Mouse (Mus musculus) intestine, postnatal 0 days (tissue): ENCODE results near the gene Spata1. TPM values are rescaled to one million over a fixed set of nuclear protein-coding genes. Genes with fewer than 3 reads are reported as not detected.
"Not testable (repeated sequence)": the region's sequence is repeated elsewhere in the genome, so short reads cannot be mapped to it uniquely, and the experiment has no call there.

Source experiments
- ATAC-seq: fragments of 200-750 bp; cut with Nextera tagmentation; 2 replicates; pipeline ENCODE4 v1.8.0; 2017; ENCODE audit warnings: mild to moderate bottlenecking, moderate TSS enrichment, moderate library complexity
- H3K27ac ChIP-seq: fragments of 300-500 bp; sonication (generic); 2 replicates; pipeline ENCODE4 v1.5.1; 2014; ENCODE audit warnings: mild to moderate bottlenecking, low read depth, low read length, moderate library complexity
- H3K27me3 ChIP-seq: fragments of 300-500 bp; sonication (generic); replicated peaks from 2 replicates; pipeline ENCODE4 v1.6.1; 2014; ENCODE audit warnings: low read length, mixed read lengths; ENCODE audit not compliant: control insufficient read depth, insufficient read depth
- H3K36me3 ChIP-seq: fragments of 300-500 bp; sonication (generic); 2 replicates; pipeline ENCODE4 v1.6.1; 2014; ENCODE audit warnings: mild to moderate bottlenecking, moderate library complexity; ENCODE audit not compliant: control insufficient read depth, insufficient read depth
- H3K4me1 ChIP-seq: fragments of 300-500 bp; sonication (generic); replicated peaks from 2 replicates; pipeline ENCODE4 v1.6.1; 2014; ENCODE audit warnings: antibody characterized with exemption, low read length, mixed read lengths; ENCODE audit not compliant: control insufficient read depth, insufficient read depth
- H3K4me2 ChIP-seq: fragments of 300-500 bp; sonication (generic); replicated peaks from 2 replicates; pipeline ENCODE4 v1.6.1; 2014; ENCODE audit warnings: low read depth, mild to moderate bottlenecking, moderate library complexity
- H3K4me3 ChIP-seq: fragments of 300-500 bp; sonication (generic); 2 replicates; pipeline ENCODE4 v1.5.1; 2014; ENCODE audit warnings: low read depth, low read length
- H3K9ac ChIP-seq: fragments of 300-500 bp; sonication (generic); 2 replicates; pipeline ENCODE4 v1.6.1; 2014; ENCODE audit warnings: mild to moderate bottlenecking, low read depth, low read length
- H3K9me3 ChIP-seq: fragments of 300-500 bp; sonication (generic); 2 replicates; pipeline ENCODE4 v1.6.1; 2016; ENCODE audit warnings: mixed run types; ENCODE audit not compliant: control insufficient read depth
- CTCF ChIP-seq: sonication (generic); IDR thresholded peaks from 2 replicates; pipeline ENCODE4 v1.5.1; 2016; ENCODE audit warnings: low read depth, mild to moderate bottlenecking, control low read depth, antibody characterized with exemption, moderate library complexity
- WGBS: fragments of 180-500 bp; shearing (Covaris S2); extraction: QIAGEN DNeasy Blood & Tissue Kit; methylation state at CpG from one replicate; pipeline ENCODE4 v1.1.7; 2014; 5-methylcytosine and 5-hydroxymethylcytosine counted together
- polyA plus RNA-seq: library from polyadenylated mRNA; unstranded; fragments of >200 nt; fragmentation: Nextera tagmentation; extraction: Ambion mirVana; gene quantifications from 2 replicates; pipeline ENCODE4 v1.2.1, GENCODE M21; 2015

The Spata1 gene
- polyA plus RNA-seq, 1 experiment from 2014 or later = 1.3 TPM

DNA sequence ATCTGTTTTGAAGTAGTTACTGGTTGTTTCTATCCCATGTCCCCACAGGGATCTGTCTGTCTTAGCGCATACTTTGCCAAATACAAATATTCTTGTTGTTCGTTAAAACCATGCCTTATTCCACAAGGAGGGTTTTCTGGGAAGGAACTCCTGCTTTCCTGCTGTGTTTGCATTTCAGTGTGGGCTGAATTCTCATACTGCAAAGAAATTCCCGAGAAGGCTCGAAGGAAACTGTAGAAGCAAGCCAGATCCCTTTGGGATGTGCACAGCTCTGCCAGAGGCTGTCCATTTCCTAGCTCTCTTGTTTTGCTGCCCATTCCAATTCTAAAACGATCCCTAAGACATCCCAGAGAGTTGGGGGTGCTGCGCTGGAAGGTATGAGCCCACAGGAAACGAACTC lies 59.1 kb downstream of the Spata1 start:
- no peak overlapping the region for H3K27ac ChIP-seq
- WGBS = 88% methylated on average over 7 of the region's 7 CpGs

DNA sequence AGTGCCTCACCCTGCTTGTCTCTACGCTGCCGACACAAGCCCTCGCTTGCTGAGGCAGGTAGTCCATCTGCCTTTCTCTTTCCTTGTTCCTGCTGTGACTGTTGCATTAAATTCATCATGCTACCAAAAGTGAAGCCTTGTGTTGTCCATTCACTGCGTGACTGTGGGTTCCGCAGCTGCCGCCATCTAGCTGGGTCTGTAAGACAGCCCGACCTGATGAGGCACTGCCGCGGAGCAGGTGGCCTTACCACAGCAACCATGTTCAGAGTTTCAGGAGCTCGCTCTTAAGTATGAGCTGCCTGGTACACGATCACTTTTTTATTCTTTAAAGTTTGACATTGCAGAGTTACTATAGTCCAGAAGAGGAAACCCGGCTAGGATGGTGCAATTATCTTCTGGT lies 59.5 kb downstream of the Spata1 start:
- Histone ChIP-seq H3K4me3 (no peak overlapping the region), H3K4me2 (no peak overlapping the region), H3K9me3 (no peaks in the 10 kb centered on the region), H3K27ac (no peak overlapping the region), H3K9ac (no peak overlapping the region), H3K27me3 (no peaks in the 10 kb centered on the region), H3K4me1 (no peaks in the 10 kb centered on the region), H3K36me3 (peaks cover 36% of the 10 kb centered on the region)
- 93% methylated on average over 12 of the region's 12 CpGs for WGBS
- TF ChIP-seq CTCF = no peak
- no peak for ATAC-seq

More for the DNA sequence above, 59.1 kb downstream of the Spata1 start:
- Histone ChIP-seq H3K9ac (no peak overlapping the region), H3K4me3 (no peak overlapping the region), H3K4me1 (no peaks in the 10 kb centered on the region), H3K9me3 (no peaks in the 10 kb centered on the region), H3K36me3 (peaks cover 34% of the 10 kb centered on the region), H3K4me2 (no peak overlapping the region), H3K27me3 (no peaks in the 10 kb centered on the region)
- no peak for TF ChIP-seq CTCF
- ATAC-seq = no peak

DNA sequence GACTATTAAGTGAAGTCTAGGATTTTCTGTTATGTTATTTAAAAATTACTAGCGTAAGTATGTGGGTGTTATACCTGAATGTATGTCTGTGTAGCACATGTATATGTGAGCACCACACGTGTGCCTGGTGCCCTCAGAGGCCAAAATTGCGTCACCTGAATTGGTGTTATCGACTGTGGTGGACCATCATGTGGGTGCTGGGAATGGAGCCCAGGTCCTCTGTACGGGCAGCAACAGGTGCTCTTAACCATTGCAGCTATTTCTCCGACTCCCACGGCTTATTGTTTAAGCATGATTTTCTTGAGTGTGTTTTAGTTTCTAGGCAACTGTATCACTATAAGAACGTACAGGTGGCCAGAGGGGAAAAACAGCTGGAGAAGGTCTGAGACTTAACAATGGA lies 63.4 kb downstream of the Spata1 start:
- WGBS = 91% methylated on average over 8 of the region's 8 CpGs
- Histone ChIP-seq H3K4me2 (no peak overlapping the region), H3K9ac (no peak overlapping the region), H3K36me3 (peaks cover 65% of the 10 kb centered on the region), H3K4me1 (no peaks in the 10 kb centered on the region), H3K27me3 (no peaks in the 10 kb centered on the region), H3K9me3 (no peaks in the 10 kb centered on the region), H3K27ac (no peak overlapping the region), H3K4me3 (no peak overlapping the region)
- TF ChIP-seq CTCF = no peak
- ATAC-seq = no peak

DNA sequence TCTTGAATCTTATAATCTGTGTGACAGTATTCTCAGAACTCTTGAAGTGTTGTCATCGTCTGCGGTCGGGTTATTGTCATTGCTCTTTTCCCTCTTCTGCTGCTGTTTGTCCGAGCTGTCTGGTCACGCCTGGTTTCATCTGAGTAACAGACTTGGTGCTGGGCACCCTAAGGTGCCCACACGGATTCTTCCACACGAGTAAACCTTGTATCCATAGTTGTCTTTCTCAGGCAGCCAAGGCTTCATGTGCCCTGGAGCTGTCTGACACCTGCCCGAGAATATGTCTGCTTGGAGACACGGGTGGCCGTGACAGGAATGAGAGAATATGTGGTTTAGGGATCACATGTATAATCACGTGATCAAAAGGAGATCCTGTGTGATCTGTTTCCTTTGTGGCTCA lies 64.0 kb downstream of the Spata1 start:
- Histone ChIP-seq H3K27me3 (no peaks in the 10 kb centered on the region), H3K4me1 (no peaks in the 10 kb centered on the region), H3K9me3 (no peaks in the 10 kb centered on the region), H3K9ac (no peak overlapping the region), H3K4me2 (no peak overlapping the region), H3K27ac (no peak overlapping the region), H3K4me3 (no peak overlapping the region), H3K36me3 (peaks cover 70% of the 10 kb centered on the region)
- 94% methylated on average over 11 of the region's 11 CpGs for WGBS
- TF ChIP-seq CTCF = no peak
- no peak for ATAC-seq

DNA sequence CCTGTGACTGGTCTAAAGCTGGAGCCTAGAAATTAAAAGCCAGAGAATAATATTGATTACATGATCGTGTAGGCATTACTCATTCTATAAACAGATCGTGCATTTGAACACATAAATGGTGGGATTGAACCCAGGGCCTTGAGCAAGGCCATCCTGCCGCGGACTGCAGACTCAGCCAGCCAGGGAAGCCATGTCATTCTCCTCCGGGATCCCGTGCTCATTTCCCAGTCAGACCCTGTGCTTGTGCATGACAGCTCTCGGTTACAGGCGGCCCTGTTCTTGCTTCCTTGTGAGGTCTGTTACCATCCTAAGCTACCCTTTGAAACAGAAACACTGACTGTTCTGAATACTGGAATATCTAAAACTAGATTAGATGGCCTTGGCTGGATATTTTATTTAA lies 64.9 kb downstream of the Spata1 start:
- Histone ChIP-seq H3K36me3 (peaks cover 68% of the 10 kb centered on the region), H3K9ac (no peak overlapping the region)
- 93% methylated on average over 8 of the region's 8 CpGs for WGBS

DNA sequence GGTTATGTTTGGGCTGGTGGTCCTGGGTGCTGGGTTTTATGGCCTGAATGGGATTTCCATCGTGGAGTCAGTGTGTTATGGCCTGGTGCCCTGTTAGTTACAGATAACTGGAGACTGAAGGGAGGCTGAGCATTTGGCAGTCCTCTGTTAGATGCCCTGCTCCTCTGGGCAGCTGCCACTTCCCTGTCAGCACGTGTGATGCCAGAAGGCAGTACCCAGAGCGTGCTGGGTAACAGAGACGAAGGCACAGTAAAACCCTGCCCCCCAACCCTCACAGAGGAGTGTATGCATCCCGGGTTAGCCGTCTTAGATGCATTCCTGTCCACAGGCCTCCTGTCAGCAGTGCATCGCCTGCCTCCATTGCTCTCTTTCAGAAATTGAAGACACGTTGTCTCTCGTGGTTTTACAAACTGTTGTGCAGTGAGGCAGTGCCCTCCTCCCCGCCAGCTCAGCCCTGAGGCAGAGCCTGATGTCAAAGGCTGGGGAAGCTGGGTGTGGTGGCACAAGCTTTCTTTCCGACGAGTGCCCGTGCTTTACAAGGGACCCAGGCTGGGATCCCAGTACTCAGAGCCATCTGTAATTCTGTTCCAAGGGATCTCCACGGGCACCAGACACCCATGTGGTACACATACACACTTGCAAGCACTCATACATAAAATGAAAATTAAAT lies 65.7 kb downstream of the Spata1 start:
- H3K27me3 ChIP-seq = no peaks in the 10 kb centered on the region
- no peak overlapping the region for H3K4me3 ChIP-seq
- TF ChIP-seq CTCF = no peak
- H3K9ac ChIP-seq = no peak overlapping the region
- peaks cover 74% of the 10 kb centered on the region for H3K36me3 ChIP-seq
- no peak overlapping the region for H3K27ac ChIP-seq
- no peak for ATAC-seq
- no peaks in the 10 kb centered on the region for H3K4me1 ChIP-seq
- no peak overlapping the region for H3K4me2 ChIP-seq
- no peaks in the 10 kb centered on the region for H3K9me3 ChIP-seq
- WGBS = 90% methylated on average over 14 of the region's 14 CpGs

More for the DNA sequence above, 64.9 kb downstream of the Spata1 start:
- Histone ChIP-seq H3K27me3 (no peaks in the 10 kb centered on the region), H3K4me3 (no peak overlapping the region), H3K4me2 (no peak overlapping the region), H3K27ac (no peak overlapping the region), H3K4me1 (no peaks in the 10 kb centered on the region), H3K9me3 (no peaks in the 10 kb centered on the region)
- ATAC-seq = no peak
- TF ChIP-seq CTCF = no peak

DNA sequence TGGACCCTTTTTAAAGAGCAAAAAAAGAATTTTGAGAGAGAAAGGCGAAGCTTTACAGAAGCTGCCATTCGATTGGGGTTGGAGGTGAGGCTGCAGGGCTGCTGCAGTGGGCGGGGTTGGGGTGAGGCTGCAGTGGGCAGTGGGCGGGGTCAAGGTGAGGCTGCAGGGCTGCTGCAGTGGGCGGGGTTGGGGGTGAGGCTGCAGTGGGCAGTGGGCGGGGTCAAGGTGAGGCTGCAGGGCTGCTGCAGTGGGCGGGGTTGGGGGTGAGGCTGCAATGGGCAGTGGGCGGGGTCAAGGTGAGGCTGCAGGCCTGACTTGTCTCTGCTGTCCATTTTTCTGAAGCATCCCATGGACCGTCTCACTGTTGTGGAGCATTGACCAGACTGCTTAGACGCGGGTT lies 66.5 kb downstream of the Spata1 start:
- WGBS = 85% methylated on average over 10 of the region's 11 CpGs
- not testable (repeated sequence) for H3K9ac ChIP-seq, H3K27ac ChIP-seq, H3K27me3 ChIP-seq, H3K4me2 ChIP-seq, H3K4me3 ChIP-seq, H3K4me1 ChIP-seq, H3K9me3 ChIP-seq, ATAC-seq
- peaks cover 75% of the 10 kb centered on the region for H3K36me3 ChIP-seq
